ENCODE assay signal across 21 mouse cellular contexts in genomic region chr11:67047199-67047598, GRCm38 (mm10). TPM values are rescaled to one million over a fixed set of nuclear protein-coding genes. Genes with fewer than 3 reads are reported as not detected.
DNase-seq lines count a peak whose midpoint lies in the region; ATAC-seq and TF ChIP-seq lines count a peak whose summit lies in the region.
"Had no signal": no experiment of that assay in that cellular context is flagged by ENCODE, and none has a peak within 500 bp of the region (broad histone marks: within the 10 kb centered on the region; RNA-seq: fewer than 3 reads in every experiment).

No protein-coding gene starts in this region.

- peak; percentile 12 for DNase-seq in lung, postnatal 0 days (ENCODE audit: low spot score)
- DNase-seq in lung, adult 2 months, result no peak
- no peak for DNase-seq in stomach, postnatal 0 days (ENCODE audit: low spot score)
- no peak for DNase-seq in hindbrain, embryonic 14.5 days (ENCODE audit: low spot score)
- DNase-seq in ovary, adult 18-20 months (ENCODE audit: low spot score), result no peak
- DNase-seq: adrenal gland, adult 8-10 months; adrenal gland, postnatal 36 days; cerebellum, adult 11 months; cerebellum, adult 8-10 months; cerebellum, postnatal 25 days; gastrocnemius, postnatal 14 days; heart, adult 11 months; heart, postnatal 36 days had no signal

- H3K27ac ChIP-seq in lung, postnatal 0 days (ENCODE audit: low read length), result no peak overlapping the region
- no peak overlapping the region for H3K27ac ChIP-seq in stomach, postnatal 0 days (replicated peaks)
- H3K27ac ChIP-seq in hindbrain, embryonic 14.5 days, result no peak overlapping the region
- H3K27ac ChIP-seq: embryonic facial prominence, embryonic 13.5 days; forebrain, embryonic 12.5 days; heart, embryonic 13.5 days; hindbrain, embryonic 12.5 days; hindbrain, postnatal 0 days had no signal

- TF ChIP-seq EP300 in lung, postnatal 0 days (IDR thresholded peaks at IDR 0.05), result no peak
- TF ChIP-seq EP300 in stomach, postnatal 0 days (optimal IDR thresholded peaks at IDR 0.05), result no peak

- peaks cover 5% of the 10 kb centered on the region; the same call in 1 of the 2 replicates for H3K36me3 ChIP-seq in lung, postnatal 0 days (ENCODE audit: insufficient read depth, low read length)
- H3K36me3 ChIP-seq in stomach, postnatal 0 days (ENCODE audit: control insufficient read depth, insufficient read depth, low read length), result no peaks in the 10 kb centered on the region
- H3K36me3 ChIP-seq in hindbrain, embryonic 14.5 days (replicated peaks; ENCODE audit: control insufficient read depth, insufficient read depth), result peaks cover 31% of the 10 kb centered on the region

- 71% methylated on average over 5 of the region's 5 CpGs for WGBS in lung, postnatal 0 days
- WGBS in lung, adult 2 months, result 69% methylated on average over 5 of the region's 5 CpGs
- 72% methylated on average over 5 of the region's 5 CpGs for WGBS in stomach, postnatal 0 days
- 94% methylated on average over 5 of the region's 5 CpGs for WGBS in hindbrain, embryonic 14.5 days

- no peak for ATAC-seq in lung, postnatal 0 days
- peak; percentile 86 for ATAC-seq in granulocyte monocyte progenitor cell, adult 5-6 weeks (replicated peaks; ENCODE audit: poor library complexity, severe bottlenecking)
- peak; percentile 83 for ATAC-seq in megakaryocyte progenitor cell, adult 5-6 weeks (replicated peaks; ENCODE audit: poor library complexity)
- no peak for ATAC-seq in stomach, postnatal 0 days (ENCODE audit: low FRiP score, low TSS enrichment)
- no peak for ATAC-seq in hindbrain, embryonic 14.5 days (ENCODE audit: low FRiP score)
- ATAC-seq: forebrain, embryonic 16.5 days; hindbrain, postnatal 0 days had no signal

- no peaks in the 10 kb centered on the region for H3K4me1 ChIP-seq in lung, postnatal 0 days (ENCODE audit: insufficient read depth, low read depth, low read length)
- H3K4me1 ChIP-seq in lung, adult 2 months (ENCODE audit: control insufficient read depth, insufficient read depth, low read length), result peaks cover 6% of the 10 kb centered on the region; the same call in 1 of the 2 replicates
- H3K4me1 ChIP-seq in stomach, postnatal 0 days (replicated peaks; ENCODE audit: control insufficient read depth, insufficient read depth), result no peaks in the 10 kb centered on the region; the same call in 1 of the 2 replicates
- 0 out of 2 replicates have a peak, but pooled peaks cover 7% of the 10 kb centered on the region for H3K4me1 ChIP-seq in hindbrain, embryonic 14.5 days (replicated peaks; ENCODE audit: control insufficient read depth, insufficient read depth, low read length)
- H3K4me1 ChIP-seq: embryonic facial prominence, embryonic 13.5 days had no signal

- no peak overlapping the region for H3K4me2 ChIP-seq in lung, postnatal 0 days (replicated peaks; ENCODE audit: low read depth, low read length)
- H3K4me2 ChIP-seq in stomach, postnatal 0 days (replicated peaks; ENCODE audit: low read depth), result no peak overlapping the region
- H3K4me2 ChIP-seq in hindbrain, embryonic 14.5 days (replicated peaks), result no peak overlapping the region
- H3K4me2 ChIP-seq: embryonic facial prominence, embryonic 13.5 days; forebrain, embryonic 12.5 days; heart, embryonic 13.5 days; hindbrain, embryonic 12.5 days had no signal

- TF ChIP-seq POLR2A in lung, adult 2 months (IDR thresholded peaks at IDR 0.05; ENCODE audit: borderline replicate concordance, extremely low read depth, low read depth, low read length), result no peak

- no peak overlapping the region for H3K9ac ChIP-seq in lung, postnatal 0 days (replicated peaks; ENCODE audit: low read depth)
- H3K9ac ChIP-seq in stomach, postnatal 0 days (ENCODE audit: low read length), result no peak overlapping the region
- no peak overlapping the region for H3K9ac ChIP-seq in hindbrain, embryonic 14.5 days
- H3K9ac ChIP-seq: embryonic facial prominence, embryonic 13.5 days; forebrain, embryonic 12.5 days; heart, embryonic 13.5 days; hindbrain, embryonic 12.5 days had no signal

- H3K9me3 ChIP-seq in lung, postnatal 0 days (ENCODE audit: low read length), result no peaks in the 10 kb centered on the region
- H3K9me3 ChIP-seq in stomach, postnatal 0 days (ENCODE audit: control insufficient read depth, low read length), result no peaks in the 10 kb centered on the region
- H3K9me3 ChIP-seq in hindbrain, embryonic 14.5 days (ENCODE audit: control insufficient read depth, low read length), result no peaks in the 10 kb centered on the region
- H3K9me3 ChIP-seq: embryonic facial prominence, embryonic 13.5 days; forebrain, embryonic 12.5 days; heart, embryonic 13.5 days; hindbrain, embryonic 12.5 days had no signal

- no peaks in the 10 kb centered on the region for H3K27me3 ChIP-seq in lung, postnatal 0 days (replicated peaks; ENCODE audit: insufficient read depth, low read length)
- no peaks in the 10 kb centered on the region for H3K27me3 ChIP-seq in stomach, postnatal 0 days (ENCODE audit: control insufficient read depth, insufficient read depth, low read length)
- no peaks in the 10 kb centered on the region for H3K27me3 ChIP-seq in hindbrain, embryonic 14.5 days (ENCODE audit: control insufficient read depth, insufficient read depth, low read length)
- H3K27me3 ChIP-seq: embryonic facial prominence, embryonic 13.5 days; forebrain, embryonic 12.5 days; heart, embryonic 13.5 days; hindbrain, embryonic 12.5 days had no signal

- H3K4me3 ChIP-seq in lung, postnatal 0 days (ENCODE audit: low read depth, low read length), result no peak overlapping the region
- no peak overlapping the region for H3K4me3 ChIP-seq in lung, adult 2 months (replicated peaks; ENCODE audit: extremely low read depth, low read depth, low read length)
- H3K4me3 ChIP-seq in stomach, postnatal 0 days (ENCODE audit: low read depth, low read length), result no peak overlapping the region
- no peak overlapping the region for H3K4me3 ChIP-seq in hindbrain, embryonic 14.5 days (replicated peaks; ENCODE audit: low read length)
- H3K4me3 ChIP-seq: embryonic facial prominence, embryonic 13.5 days; forebrain, embryonic 12.5 days; heart, embryonic 13.5 days; hindbrain, embryonic 12.5 days had no signal

- TF ChIP-seq CTCF in lung, postnatal 0 days (IDR thresholded peaks at IDR 0.05), result no peak
- no peak for TF ChIP-seq CTCF in lung, adult 2 months (IDR thresholded peaks at IDR 0.05; ENCODE audit: insufficient read depth, low read length)
- no peak for TF ChIP-seq CTCF in stomach, postnatal 0 days (IDR thresholded peaks at IDR 0.05; ENCODE audit: low read depth)

RNA-seq across cellular contexts. Expression of gene Adprm, which starts 5.2 kb away (rescaled TPM):
- 29.3 and 36.4 TPM in 2 replicates for polyA plus RNA-seq in lung, postnatal 0 days (2015; fragmentation: Nextera tagmentation; extraction: Ambion mirVana)
- 10.2 and 16.6 TPM in 2 replicates for polyA plus RNA-seq in lung, adult 2 months (2012; rRNA removed)
- 30.6 and 43.1 TPM in 2 replicates for total RNA-seq in granulocyte monocyte progenitor cell, adult 5-6 weeks (2014; fragmentation: Nextera tagmentation)
- total RNA-seq in granulocyte monocyte progenitor cell, adult 5-6 weeks (2017), result 28.5 and 35.8 TPM in 2 replicates
- 45.6 and 55.3 TPM in 2 replicates for total RNA-seq in megakaryocyte progenitor cell, adult 5-6 weeks (2015)
- 29.0 and 38.4 TPM in 2 replicates for total RNA-seq in megakaryocyte progenitor cell, adult 5-6 weeks (2017)
- polyA plus RNA-seq in stomach, postnatal 0 days (2015; fragmentation: Nextera tagmentation; extraction: Ambion mirVana), result 17.3 and 17.4 TPM in 2 replicates
- polyA plus RNA-seq in hindbrain, embryonic 14.5 days (2014; fragmentation: Nextera tagmentation; extraction: Ambion mirVana), result 32.4 and 37.0 TPM in 2 replicates

RNA-seq across cellular contexts. Expression of gene Sco1, which starts 5.3 kb away (rescaled TPM):
- polyA plus RNA-seq in lung, postnatal 0 days (2015; fragmentation: Nextera tagmentation; extraction: Ambion mirVana), result 9.3 and 9.7 TPM in 2 replicates
- 2.8 and 3.5 TPM in 2 replicates for polyA plus RNA-seq in lung, adult 2 months (2012; rRNA removed)
- 13.3 and 16.2 TPM in 2 replicates for total RNA-seq in granulocyte monocyte progenitor cell, adult 5-6 weeks (2014; fragmentation: Nextera tagmentation)
- total RNA-seq in granulocyte monocyte progenitor cell, adult 5-6 weeks (2017), result 34.2 and 37.8 TPM in 2 replicates
- total RNA-seq in megakaryocyte progenitor cell, adult 5-6 weeks (2015), result 16.4 and 17.4 TPM in 2 replicates
- total RNA-seq in megakaryocyte progenitor cell, adult 5-6 weeks (2017), result 32.8 and 47.5 TPM in 2 replicates
- polyA plus RNA-seq in stomach, postnatal 0 days (2015; fragmentation: Nextera tagmentation; extraction: Ambion mirVana), result 14.5 and 15.2 TPM in 2 replicates
- 10.2 and 11.7 TPM in 2 replicates for polyA plus RNA-seq in hindbrain, embryonic 14.5 days (2014; fragmentation: Nextera tagmentation; extraction: Ambion mirVana)

RNA-seq across cellular contexts. Expression of gene Tmem220, which starts 22.2 kb away (rescaled TPM):
- polyA plus RNA-seq in lung, postnatal 0 days (2015; fragmentation: Nextera tagmentation; extraction: Ambion mirVana), result 3.5 and 5.4 TPM in 2 replicates
- 3.1 and 5.8 TPM in 2 replicates for polyA plus RNA-seq in lung, adult 2 months (2012; rRNA removed)
- total RNA-seq in granulocyte monocyte progenitor cell, adult 5-6 weeks (2014; fragmentation: Nextera tagmentation), result 1.5 and 2.1 TPM in 2 replicates
- 1.9 and 2.4 TPM in 2 replicates for total RNA-seq in granulocyte monocyte progenitor cell, adult 5-6 weeks (2017)
- total RNA-seq in megakaryocyte progenitor cell, adult 5-6 weeks (2015), result 2.1 and 2.7 TPM in 2 replicates
- 0.87 and 1.5 TPM in 2 replicates for total RNA-seq in megakaryocyte progenitor cell, adult 5-6 weeks (2017)
- polyA plus RNA-seq in stomach, postnatal 0 days (2015; fragmentation: Nextera tagmentation; extraction: Ambion mirVana), result 3.7 and 4.9 TPM in 2 replicates
- polyA plus RNA-seq in hindbrain, embryonic 14.5 days (2014; fragmentation: Nextera tagmentation; extraction: Ambion mirVana), result 0.59 and 1.1 TPM in 2 replicates

RNA-seq across cellular contexts. Expression of gene Myh3, which starts 30.9 kb away (rescaled TPM):
- 0.07 and 0.12 TPM in 2 replicates for polyA plus RNA-seq in lung, postnatal 0 days (2015; fragmentation: Nextera tagmentation; extraction: Ambion mirVana)
- 0.08 TPM in 1 of 2 replicates, not detected in the other for polyA plus RNA-seq in lung, adult 2 months (2012; rRNA removed)
- not detected in 2 replicates for total RNA-seq in granulocyte monocyte progenitor cell, adult 5-6 weeks (2014; fragmentation: Nextera tagmentation)
- not detected in 2 replicates for total RNA-seq in granulocyte monocyte progenitor cell, adult 5-6 weeks (2017)
- total RNA-seq in megakaryocyte progenitor cell, adult 5-6 weeks (2015), result not detected in 2 replicates
- total RNA-seq in megakaryocyte progenitor cell, adult 5-6 weeks (2017), result not detected in 2 replicates
- 0.91 and 1.5 TPM in 2 replicates for polyA plus RNA-seq in stomach, postnatal 0 days (2015; fragmentation: Nextera tagmentation; extraction: Ambion mirVana)
- 0.17 and 0.23 TPM in 2 replicates for polyA plus RNA-seq in hindbrain, embryonic 14.5 days (2014; fragmentation: Nextera tagmentation; extraction: Ambion mirVana)
- total RNA-seq: heart, postnatal 36 days had no signal

Comparison
In these comparisons a context has a peak if more than half of its experiments do, and no peak if none do; other contexts are left out.
1. ATAC-seq: peak in granulocyte monocyte progenitor cell, adult 5-6 weeks (single experiment) and megakaryocyte progenitor cell, adult 5-6 weeks (single experiment); none in lung, postnatal 0 days (single experiment), stomach, postnatal 0 days (single experiment) and hindbrain, embryonic 14.5 days (single experiment).